Mouse (Mus musculus) erythroblast, embryonic 14.5 days (primary cell): ENCODE data around the gene Eif4ebp2.

ENCODE experiments used
- GATA1 ChIP-seq: IDR thresholded peaks from 2 replicates; pipeline ENCODE4 v1.6.1; 2012; ENCODE audit warnings: low read length, inconsistent platforms, mixed read lengths
- TAL1 ChIP-seq: IDR thresholded peaks from 3 replicates; pipeline ENCODE4 v1.6.1; 2012; ENCODE audit warnings: low read length, inconsistent platforms, mixed read lengths

- TF ChIP-seq TAL1 (no peak), GATA1 (no peak)
Observed at GRCm38 (mm10) chr10:61392584-61392983, 59.9 kb downstream of the Eif4ebp2 start.
